Mouse (Mus musculus) adrenal gland, adult 8-10 months (tissue): ENCODE data around the gene Tubgcp4. TPM values are rescaled to one million over a fixed set of nuclear protein-coding genes. Genes with fewer than 3 reads are reported as not detected.
A peak's percentile ranks its signal among the peaks of the same experiment; 100 is the strongest.
"Not testable (repeated sequence)": the region's sequence is repeated elsewhere in the genome, so short reads cannot be mapped to it uniquely, and the experiment has no call there.

Experiments used
- DNase-seq: peaks from one replicate; pipeline ENCODE4 v3.0.0; 2022
- total RNA-seq, 4 experiments: library from RNA; stranded (reverse); gene quantifications; 2 replicates each; pipeline ENCODE4 v1.2.4; 2022

Tubgcp4 gene
- total RNA-seq, result 10 to 100 TPM; 43.8 to 53.2 (median 44.6) TPM

- peak; percentile 47 for DNase-seq
Observed at GRCm38 (mm10) chr2:121170481-121170971, at the start of gene Tubgcp4. Gene Tubgcp4 (plus strand): TSS chr2:121170654.

GRCm38 (mm10) chr2:121126302-121126701 is 44.2 kb upstream of the Tubgcp4 start:
- not testable (repeated sequence) for DNase-seq

DNA sequence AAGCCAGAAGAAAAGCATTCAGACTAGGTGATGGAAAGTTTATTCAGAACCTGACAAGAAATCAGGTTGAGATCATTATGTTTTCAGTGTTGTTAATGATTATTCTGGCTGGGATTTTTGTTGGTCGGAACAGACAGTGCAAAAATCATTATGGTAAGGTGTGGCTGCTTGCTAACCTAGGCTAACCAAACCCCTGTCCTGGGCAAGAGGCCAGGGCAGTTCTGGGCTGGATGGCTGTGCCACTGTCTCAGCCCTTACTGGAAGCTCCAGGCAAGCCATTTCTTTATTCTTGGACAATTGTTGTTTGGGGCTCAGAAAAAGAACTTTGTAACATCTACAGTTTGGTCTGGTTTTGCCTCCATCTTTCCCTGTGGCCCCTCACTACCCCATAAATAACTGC is 42.9 kb upstream of the Tubgcp4 start:
- no peak for DNase-seq

- DNase-seq, result peak; percentile 29
Observed at GRCm38 (mm10) chr2:121128865-121129620, 41.4 kb upstream of the Tubgcp4 start.

- no peak for DNase-seq
Observed at GRCm38 (mm10) chr2:121132822-121133221, 37.6 kb upstream of the Tubgcp4 start.

- no peak for DNase-seq
Observed at GRCm38 (mm10) chr2:121137371-121137770, 33.1 kb upstream of the Tubgcp4 start.

DNA sequence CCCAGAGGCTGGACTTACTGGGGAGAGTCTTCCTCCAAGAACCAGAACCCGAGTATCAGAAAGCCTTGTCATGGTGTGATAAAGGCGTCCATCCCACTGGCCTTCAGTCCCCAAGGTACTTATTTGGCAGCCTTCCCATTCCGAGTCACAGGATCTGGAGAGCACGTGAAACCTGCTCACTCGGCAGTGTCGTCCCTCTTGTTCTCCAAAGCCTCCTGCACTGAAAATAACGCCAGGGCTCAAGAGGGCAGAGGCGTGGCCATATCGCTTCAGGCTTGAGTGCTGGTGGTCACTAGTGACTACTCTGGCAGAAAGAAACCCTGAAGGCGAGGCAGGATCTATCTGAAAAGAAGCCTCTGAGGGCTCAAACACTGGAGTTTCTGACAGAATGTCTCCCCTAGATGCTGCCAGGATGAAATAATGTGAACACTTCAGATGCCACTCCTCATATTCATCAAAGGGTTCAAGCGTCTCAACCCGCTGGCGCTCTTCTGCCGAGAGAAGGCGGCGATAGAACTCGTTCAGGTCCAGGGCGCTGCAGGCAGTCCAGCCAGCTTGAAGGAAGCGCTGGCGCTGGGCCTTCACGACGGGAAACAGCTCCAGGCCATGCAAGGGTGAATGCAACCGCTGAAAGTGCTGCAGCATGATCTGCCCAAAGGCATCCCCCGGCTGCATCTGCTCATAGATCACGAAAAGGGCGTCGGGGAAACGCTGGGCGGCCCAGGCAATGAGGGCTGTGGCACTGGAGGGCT is 31.0 kb upstream of the Tubgcp4 start:
- peak; percentile 42 for DNase-seq

- DNase-seq, result peak; percentile 87
Observed at GRCm38 (mm10) chr2:121140018-121140882, 30.2 kb upstream of the Tubgcp4 start, which contains the start of the genes Adal and Lcmt2. Gene Adal (plus strand): TSS chr2:121140428. Gene Lcmt2 (minus strand): TSS chr2:121140653.

DNA sequence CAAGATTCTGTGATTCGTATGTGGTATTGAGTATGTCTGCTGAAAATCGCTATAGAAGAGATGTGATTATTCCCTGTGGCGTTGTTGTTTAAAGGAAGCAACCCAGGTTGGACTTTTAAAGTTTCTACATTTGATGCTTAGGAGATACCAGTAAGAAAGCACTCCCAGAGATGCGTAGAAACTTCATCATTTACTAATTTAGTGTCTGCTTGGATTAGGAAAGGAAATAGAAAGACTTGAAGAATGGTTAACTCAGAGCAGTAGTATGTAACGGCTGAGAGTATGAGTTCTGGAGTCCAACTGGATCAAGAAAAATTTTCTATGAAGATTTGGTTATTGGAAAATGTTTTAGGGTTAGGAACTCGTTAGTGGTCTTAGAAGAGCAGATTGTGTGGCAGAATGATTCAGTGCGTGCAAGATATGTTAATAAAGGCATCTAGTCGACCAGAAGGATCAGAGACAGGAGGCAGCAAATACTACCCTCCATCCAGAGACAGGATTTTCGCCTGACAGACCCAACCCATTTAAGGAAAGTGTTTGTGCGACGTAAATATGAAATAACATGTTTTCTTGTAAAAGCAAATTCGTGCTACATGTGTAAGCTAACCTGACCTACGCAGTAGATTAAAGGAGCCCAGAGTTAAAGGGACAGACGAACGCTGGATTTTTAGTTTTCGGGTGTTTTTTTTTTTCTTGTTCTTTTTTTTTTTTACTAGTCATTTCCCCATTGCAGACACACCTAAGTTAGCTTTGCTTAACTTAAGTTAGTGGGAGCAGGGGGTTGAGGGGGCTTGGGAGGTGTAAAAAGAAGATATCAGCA is 29.0 kb upstream of the Tubgcp4 start:
- no peak for DNase-seq

DNA sequence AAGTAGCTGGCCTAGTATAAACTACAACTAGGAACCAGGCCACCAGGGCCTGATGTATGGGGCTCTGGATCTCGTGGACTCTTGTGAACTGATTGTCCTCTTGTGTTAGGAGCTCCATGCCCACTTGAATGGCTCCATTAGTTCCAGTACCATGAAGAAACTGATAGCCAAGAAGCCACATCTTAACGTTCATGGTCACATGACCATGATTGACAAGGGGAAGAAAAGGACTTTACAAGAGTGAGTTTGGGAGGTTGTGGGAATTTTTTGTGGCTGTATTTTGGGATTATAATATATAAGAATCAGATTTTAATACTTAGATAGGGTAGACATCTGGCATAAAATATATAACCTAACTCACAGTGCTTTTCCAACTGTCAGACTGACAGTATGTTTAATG is 28.0 kb upstream of the Tubgcp4 start:
- DNase-seq, result no peak

DNA sequence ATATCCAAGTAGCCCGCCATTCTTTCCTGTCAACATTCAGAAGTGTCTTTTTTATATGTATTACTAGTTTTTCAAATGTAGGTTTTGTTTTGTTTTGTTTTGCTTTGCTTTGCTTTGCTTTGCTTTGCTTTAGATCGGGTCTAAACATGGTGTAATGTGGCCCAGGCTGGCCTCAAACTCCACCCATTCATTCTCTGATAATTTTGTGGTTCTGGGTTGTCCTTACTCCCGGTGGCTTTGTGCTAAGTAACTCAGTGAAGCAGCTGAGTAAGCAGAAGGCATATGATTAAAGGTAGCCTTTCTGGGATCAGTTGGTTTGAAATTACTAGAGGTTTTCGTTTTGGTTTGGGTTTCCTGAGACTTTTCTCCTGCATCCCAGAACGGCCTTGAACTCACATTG is 20.8 kb upstream of the Tubgcp4 start:
- no peak for DNase-seq

GRCm38 (mm10) chr2:121153100-121153499 is 17.4 kb upstream of the Tubgcp4 start:
- DNase-seq, result no peak

- no peak for DNase-seq
Observed at GRCm38 (mm10) chr2:121169173-121169572, 1.3 kb upstream of the Tubgcp4 start.

DNA sequence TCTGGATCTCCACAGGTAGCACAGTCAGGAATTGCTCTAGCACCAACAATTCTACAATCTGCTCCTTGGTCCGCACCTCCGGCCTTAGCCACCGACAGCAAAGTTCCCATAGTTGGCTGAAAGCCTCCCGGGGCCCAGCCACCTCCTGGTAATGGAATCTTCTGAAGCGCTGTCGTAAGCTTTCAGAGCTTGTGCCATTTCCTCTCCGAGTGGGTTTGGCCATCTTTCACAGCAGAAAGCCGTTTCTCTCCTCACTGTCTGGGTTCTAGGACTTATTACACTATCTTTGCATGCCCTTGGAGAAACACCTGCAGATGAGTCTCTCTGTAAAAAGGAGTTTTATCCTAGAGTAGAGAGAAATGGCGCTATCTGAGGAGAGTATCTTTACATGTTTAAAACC is 552 bp upstream of the Tubgcp4 start:
- DNase-seq, result peak; percentile 28

DNA sequence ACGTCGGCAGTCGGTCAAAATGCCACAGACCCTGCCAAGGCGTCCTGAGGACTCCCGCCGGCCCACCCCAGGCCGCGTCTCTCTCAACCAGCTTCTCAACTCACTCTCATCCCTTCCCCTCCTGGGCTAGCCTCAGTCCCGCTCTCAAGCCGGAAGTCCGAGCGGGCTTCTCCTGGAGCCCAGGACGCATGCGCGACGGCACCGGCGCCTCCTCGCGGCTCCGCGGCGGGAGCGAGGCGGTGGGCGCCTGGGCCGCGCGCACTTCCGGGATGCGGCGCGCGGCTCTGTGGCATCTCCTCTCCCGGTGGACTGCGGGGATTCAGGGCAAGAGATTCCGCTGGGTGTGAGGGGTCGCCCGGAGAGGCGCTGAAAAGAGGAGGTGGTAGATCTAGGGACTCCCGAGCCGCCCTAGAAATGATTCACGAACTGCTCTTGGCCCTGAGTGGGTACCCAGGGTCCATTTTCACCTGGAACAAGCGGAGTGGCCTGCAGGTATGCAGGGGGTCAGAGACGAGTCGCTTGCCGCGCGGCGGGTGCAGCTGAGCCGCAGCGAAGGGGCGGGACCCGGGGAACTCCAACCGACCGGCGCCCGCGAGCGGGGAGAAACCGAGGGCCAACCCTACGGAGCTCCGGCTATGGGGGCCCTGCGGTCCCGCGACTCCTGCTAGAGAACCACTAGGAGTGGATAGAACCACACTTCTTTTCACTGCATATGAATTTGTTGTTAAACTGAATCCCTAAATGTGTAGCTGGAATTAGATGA is 707 bp downstream of the Tubgcp4 start, which contains the start of gene Zscan29:
Gene Zscan29 (minus strand): TSS at position 146 of the 763 bp plus-strand sequence.
- peak; percentile 81 for DNase-seq

DNA sequence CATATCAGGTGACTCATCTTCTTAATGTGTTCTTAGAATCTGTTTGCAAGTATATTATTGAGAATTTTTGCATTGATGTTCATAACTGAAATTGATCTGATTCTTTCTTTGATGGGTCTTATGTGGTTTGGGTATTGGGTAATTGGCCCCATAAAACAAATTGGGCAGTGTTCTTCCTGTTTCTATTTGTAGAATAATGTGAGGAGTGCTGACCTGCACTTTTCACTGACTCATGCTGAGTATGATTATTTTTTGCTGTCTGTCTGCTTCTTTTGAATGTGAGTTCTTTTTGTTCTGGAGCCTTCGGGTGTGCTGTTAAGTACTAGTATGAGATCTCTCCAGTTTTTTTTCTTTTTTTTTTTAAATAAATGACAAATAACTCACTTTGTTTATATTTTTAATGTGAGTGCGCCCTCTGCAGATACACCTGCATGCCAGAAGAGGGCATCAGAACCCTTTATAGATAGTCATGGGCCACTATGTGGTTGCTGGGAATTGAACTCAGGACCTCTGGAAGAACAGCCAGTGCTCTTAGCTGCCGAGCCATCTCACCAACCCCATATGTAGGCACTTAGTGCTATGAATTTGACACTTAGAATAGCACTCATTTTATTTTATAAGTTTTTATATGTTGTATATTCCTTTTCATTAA is 8.5 kb downstream of the Tubgcp4 start:
- DNase-seq, result no peak

DNA sequence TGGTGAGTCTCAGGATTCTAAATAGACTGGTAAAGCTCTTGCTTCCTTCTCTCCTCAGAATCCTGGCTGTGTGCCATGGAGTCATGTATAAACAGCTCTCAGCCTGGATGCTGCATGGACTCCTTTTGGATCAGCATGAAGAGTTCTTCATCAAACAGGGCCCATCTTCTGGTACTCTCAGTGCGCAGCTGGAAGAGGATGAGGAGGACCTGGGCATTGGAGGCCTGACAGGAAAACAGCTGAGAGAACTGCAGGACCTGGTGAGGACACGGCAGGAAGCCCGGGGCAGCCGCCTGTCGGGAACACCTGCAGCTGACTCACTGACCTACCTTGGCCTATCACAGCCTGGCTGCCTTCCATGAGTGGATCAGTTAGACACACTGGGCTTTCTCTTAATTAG is 13.0 kb downstream of the Tubgcp4 start:
- DNase-seq, result no peak

DNA sequence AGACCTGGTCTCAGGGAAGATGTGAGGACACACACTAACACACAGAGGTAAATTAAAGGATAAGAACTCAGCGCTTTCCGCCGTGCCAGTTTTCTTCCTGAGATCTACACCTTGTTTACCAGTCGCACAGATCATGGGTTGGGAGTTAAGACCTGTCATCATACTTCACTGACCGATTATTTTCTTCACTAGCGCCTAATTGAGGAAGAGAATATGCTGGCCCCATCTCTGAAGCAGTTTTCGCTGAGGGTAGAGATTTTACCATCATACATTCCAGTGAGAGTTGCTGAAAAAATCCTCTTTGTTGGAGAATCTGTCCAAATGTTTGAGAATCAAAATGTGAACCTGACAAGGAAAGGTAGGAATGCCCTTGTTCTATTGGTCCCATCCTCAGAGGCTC is 13.7 kb downstream of the Tubgcp4 start:
- no peak for DNase-seq

DNA sequence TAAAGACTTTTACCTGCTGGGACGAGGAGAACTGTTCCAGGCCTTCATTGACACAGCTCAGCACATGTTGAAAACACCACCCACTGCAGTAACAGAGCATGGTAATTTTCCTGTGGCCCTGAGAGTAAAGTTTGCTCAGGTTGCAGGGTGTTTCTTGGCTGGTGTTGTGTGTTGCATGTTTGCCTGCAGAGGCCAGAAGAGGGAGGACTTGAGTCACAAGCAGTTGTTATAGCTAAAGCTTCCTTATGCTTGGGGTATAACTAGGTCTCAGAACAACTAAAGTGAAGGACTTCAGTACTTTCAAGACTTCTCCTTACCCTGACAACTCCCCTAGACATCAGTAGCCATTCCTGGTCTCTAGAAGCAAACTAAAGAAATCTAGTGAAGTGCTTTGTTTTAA is 18.1 kb downstream of the Tubgcp4 start:
- DNase-seq, result no peak

- no peak for DNase-seq
Observed at GRCm38 (mm10) chr2:121195466-121195865, 25.0 kb downstream of the Tubgcp4 start.
